Mouse (Mus musculus): ENCODE results near the gene Eef1akmt3. TPM values are rescaled to one million over a fixed set of nuclear protein-coding genes. Genes with fewer than 3 reads are reported as not detected.

The Eef1akmt3 gene
- total RNA-seq (2023), result not detected

GRCm38 (mm10) chr10:127041274-127041766, at the start of gene Eef1akmt3, which contains the start of gene Mettl1:
Gene Eef1akmt3, minus strand, starts transcription at chr10:127041513.
Gene Mettl1, plus strand, starts transcription at chr10:127041414.

DNA sequence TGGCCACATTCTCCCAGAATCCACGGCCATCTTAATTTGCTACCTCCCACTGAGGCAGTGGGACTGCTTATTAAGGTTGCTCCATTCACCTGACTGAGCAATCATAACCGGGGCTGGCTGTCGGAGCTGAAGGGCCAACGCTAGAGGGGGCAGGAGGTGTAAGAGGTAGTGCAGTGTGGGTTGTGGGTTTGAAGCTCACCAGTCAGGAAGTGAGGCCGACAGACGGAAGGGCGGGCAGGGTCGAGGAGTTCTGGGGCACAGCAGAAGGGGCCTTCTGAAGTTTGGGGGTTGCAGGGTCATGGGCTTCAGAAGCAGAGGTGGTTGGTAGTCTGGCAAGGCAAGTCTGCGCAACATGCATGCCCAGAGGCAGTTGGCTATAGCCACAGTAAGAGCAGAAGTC, 33.8 kb upstream of the Eef1akmt3 start, which contains the start of gene Agap2:
TSS of gene Agap2 (plus strand) at position 205 of the 400 bp plus-strand sequence.

DNA sequence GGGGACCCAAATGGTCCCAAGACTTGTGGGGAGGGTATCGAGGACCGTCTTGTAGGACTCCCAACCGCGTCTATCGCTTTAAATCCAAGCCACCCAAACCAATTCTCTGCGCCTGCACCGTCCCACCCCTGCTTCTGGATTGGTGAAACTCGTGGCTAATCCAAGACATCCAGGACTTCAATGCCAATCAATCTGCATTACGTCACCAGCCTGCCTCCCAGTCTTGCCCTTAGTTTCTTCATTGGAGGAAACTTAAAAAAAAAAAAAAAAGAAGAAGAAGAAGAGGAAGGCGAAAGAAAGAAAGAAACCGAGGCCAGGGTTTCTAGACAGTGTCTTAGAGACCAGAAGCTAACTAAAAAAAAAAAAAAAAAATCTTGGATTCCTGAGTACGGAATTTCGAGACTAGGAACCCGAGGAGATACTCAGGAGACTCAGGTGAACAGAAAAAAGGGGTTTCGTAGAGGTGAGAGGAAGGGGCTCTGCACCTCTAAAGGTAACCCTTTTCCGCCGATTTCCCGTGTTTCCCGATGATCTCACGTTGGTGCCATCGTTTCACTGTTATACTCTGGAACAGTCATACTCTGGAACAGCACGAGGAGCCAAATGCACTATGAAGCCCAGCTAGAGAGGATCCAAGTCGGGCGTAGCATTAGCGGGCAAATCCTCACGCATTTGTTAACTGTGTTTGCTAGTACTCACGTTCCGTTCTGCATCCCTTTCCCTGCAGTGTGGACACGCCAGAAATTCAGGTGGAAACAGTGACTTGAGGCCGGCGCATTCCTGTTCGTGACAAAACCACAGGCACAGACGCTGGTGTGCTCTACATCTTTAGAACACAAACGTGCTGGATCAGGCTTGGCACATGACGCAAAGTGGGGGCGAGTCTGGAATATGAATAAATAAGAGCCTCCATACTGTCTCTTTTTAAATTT, 29.1 kb upstream of the Eef1akmt3 start, which contains the start of gene Tspan31:
TSS of gene Tspan31 (minus strand) at position 75 of the 932 bp plus-strand sequence.

GRCm38 (mm10) chr10:127063239-127063872, 22.0 kb upstream of the Eef1akmt3 start, which contains the start of gene Cdk4:
Gene Cdk4, plus strand, starts transcription at chr10:127063534.

GRCm38 (mm10) chr10:127059968-127060916, 18.9 kb upstream of the Eef1akmt3 start, which contains the start of gene March9:
Gene March9, minus strand, starts transcription at chr10:127060184.

DNA sequence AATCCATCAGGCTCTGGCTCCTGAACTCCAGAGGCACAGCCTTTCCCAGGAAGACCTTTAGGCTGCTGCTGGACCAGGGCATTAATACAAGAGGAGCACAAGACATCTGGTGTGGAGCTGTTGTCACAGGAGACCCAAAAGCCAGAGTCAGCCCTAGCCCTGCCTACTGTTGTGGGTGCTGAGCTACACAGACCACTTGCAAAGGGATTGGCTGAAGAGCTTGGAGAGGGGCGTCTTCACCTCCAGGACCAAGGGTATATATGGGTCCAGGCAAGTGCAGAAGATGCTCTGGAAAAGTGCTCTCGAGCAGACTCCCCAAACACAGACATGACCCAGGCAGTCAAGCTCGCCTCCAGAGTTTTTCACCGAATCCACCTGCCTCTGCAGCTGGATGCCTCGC, 6.6 kb upstream of the Eef1akmt3 start, which contains the start of gene Cyp27b1:
TSS of gene Cyp27b1 (plus strand) at position 297 of the 400 bp plus-strand sequence.

DNA sequence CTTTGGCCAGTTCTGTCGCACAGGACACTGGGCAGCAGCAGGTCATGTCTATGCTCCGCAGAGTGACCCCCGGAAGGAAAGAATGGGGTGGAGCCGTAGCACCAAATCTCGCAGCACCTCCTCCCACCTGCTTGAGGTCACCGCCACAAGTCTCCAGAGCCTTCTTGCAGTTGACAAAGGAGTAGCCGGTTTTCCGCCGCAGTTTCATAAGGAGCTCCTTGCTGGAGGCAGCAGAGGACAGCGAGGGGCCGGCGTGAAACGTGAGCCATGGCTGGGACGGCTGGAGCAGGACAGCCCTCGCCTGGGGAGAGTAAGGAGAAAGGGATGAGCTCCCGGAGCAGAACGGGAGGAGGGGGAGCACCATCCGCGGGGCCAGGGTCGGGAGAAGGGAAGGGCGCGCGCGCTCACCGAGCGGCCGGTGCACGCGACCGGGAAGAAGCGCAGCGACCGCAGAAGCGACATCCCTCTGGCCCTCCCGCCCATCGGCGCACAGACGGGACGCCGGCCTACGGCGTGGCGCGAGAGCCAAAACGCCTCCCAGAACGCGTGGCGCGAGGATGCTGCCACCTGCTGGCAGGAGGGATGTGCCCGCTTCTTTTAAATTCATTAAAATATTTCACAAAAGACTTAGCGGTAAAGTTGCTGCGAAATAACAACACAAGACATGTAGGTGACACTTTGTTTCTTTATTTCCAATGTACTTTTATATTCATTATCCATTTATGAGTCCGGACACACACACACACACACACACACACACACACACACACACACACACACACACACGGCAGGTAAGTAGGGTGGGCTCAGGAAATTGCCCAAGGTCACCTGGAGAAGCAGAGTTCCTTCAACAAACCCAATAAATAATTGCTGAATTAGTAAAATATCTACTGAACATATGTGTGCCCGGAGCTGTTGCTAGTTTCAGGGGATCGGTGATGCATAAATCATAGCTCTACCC, 10.7 kb downstream of the Eef1akmt3 start, which contains the start of gene Tsfm:
TSS of gene Tsfm (minus strand) at position 505 of the 961 bp plus-strand sequence.

GRCm38 (mm10) chr10:127000529-127000928, 40.8 kb downstream of the Eef1akmt3 start, which contains the start of gene Avil:
Gene Avil, plus strand, starts transcription at chr10:127000709.

Other genes starting within 250 kb of the Eef1akmt3 start
- 6.3 TPM for gene Atp23, start 140.2 kb downstream of the Eef1akmt3 start, total RNA-seq (2023)
- 101 TPM for gene Ctdsp2, start 62.8 kb downstream of the Eef1akmt3 start, total RNA-seq (2023)
- gene Avil, start 40.8 kb downstream of the Eef1akmt3 start, total RNA-seq (2023), result 1.7 TPM
- 23.1 TPM for gene Tsfm, start 10.7 kb downstream of the Eef1akmt3 start, total RNA-seq (2023)
- gene Mettl1, start 99 bp downstream of the Eef1akmt3 start, total RNA-seq (2023), result 20.2 TPM
- gene Cyp27b1, start 6.7 kb upstream of the Eef1akmt3 start, total RNA-seq (2023), result not detected
- 3.9 TPM for gene March9, start 18.7 kb upstream of the Eef1akmt3 start, total RNA-seq (2023)
- 107 TPM for gene Cdk4, start 22.0 kb upstream of the Eef1akmt3 start, total RNA-seq (2023)
- gene Tspan31, start 28.8 kb upstream of the Eef1akmt3 start, total RNA-seq (2023), result 7.9 TPM
- gene Agap2, start 33.8 kb upstream of the Eef1akmt3 start, total RNA-seq (2023), result 146 TPM
- 87.9 TPM for gene Os9, start 79.6 kb upstream of the Eef1akmt3 start, total RNA-seq (2023)
- 652 TPM for gene B4galnt1, start 123.7 kb upstream of the Eef1akmt3 start, total RNA-seq (2023)
- gene Slc26a10, start 139.1 kb upstream of the Eef1akmt3 start, total RNA-seq (2023), result 1.8 TPM
- 2.2 TPM for gene Arhgef25, start 148.6 kb upstream of the Eef1akmt3 start, total RNA-seq (2023)
- 65.3 TPM for gene Dtx3, start 154.2 kb upstream of the Eef1akmt3 start, total RNA-seq (2023)
- gene Pip4k2c, start 170.1 kb upstream of the Eef1akmt3 start, total RNA-seq (2023), result 40.5 TPM
- gene Kif5a, start 221.8 kb upstream of the Eef1akmt3 start, total RNA-seq (2023), result 0.44 TPM
- 104 TPM for gene Dctn2, start 224.9 kb upstream of the Eef1akmt3 start, total RNA-seq (2023)
- gene Mbd6, start 247.5 kb upstream of the Eef1akmt3 start, total RNA-seq (2023), result 106 TPM

All from CD4-positive naive resting alpha-beta T cell, adult 57 days (primary cell).